Mouse (Mus musculus) midbrain, postnatal 0 days (tissue): ENCODE measurements around the gene Sirt2. TPM values are rescaled to one million over a fixed set of nuclear protein-coding genes. Genes with fewer than 3 reads are reported as not detected.
A peak's percentile ranks its signal among the peaks of the same experiment; 100 is the strongest.

ENCODE experiments used
- ATAC-seq: fragments of 200-750 bp; cut with Nextera tagmentation; 2 replicates; pipeline ENCODE4 v1.8.0; 2017; ENCODE audit warnings: moderate number of reproducible peaks, mild to moderate bottlenecking, moderate TSS enrichment, moderate library complexity; ENCODE audit not compliant: low FRiP score
- DNase-seq: peaks from one replicate; pipeline ENCODE4 v3.0.0-alpha.2; 2015; ENCODE audit warnings: low spot score
- H3K27ac ChIP-seq: fragments of 300-500 bp; sonication (generic); 2 replicates; pipeline ENCODE4 v1.5.1; 2014; ENCODE audit warnings: low read depth, mild to moderate bottlenecking, low read length, mixed read lengths
- H3K27me3 ChIP-seq: fragments of 300-500 bp; sonication (generic); 2 replicates; pipeline ENCODE4 v1.6.1; 2014; ENCODE audit warnings: low read length, control low read depth, mixed read lengths; ENCODE audit not compliant: insufficient read depth
- H3K36me3 ChIP-seq: fragments of 300-500 bp; sonication (generic); 2 replicates; pipeline ENCODE4 v1.6.1; 2014; ENCODE audit warnings: low read length, control low read depth, mixed read lengths; ENCODE audit not compliant: insufficient read depth
- H3K4me1 ChIP-seq: fragments of 300-500 bp; sonication (generic); 2 replicates; pipeline ENCODE4 v1.6.1; 2014; ENCODE audit warnings: mild to moderate bottlenecking, control low read depth, antibody characterized with exemption, low read length, mixed read lengths; ENCODE audit not compliant: insufficient read depth
- H3K4me2 ChIP-seq: fragments of 300-500 bp; sonication (generic); 2 replicates; pipeline ENCODE4 v1.6.1; 2014; ENCODE audit warnings: low read depth, mild to moderate bottlenecking, low read length, mixed read lengths; ENCODE audit not compliant: poor library complexity, severe bottlenecking
- H3K4me3 ChIP-seq: fragments of 300-500 bp; sonication (generic); 2 replicates; pipeline ENCODE4 v1.5.1; 2014; ENCODE audit warnings: low read depth, mild to moderate bottlenecking, low read length, moderate library complexity
- H3K9ac ChIP-seq: fragments of 300-500 bp; sonication (generic); replicated peaks from 2 replicates; pipeline ENCODE4 v1.6.1; 2014; ENCODE audit warnings: mild to moderate bottlenecking, low read length, moderate library complexity, mixed read lengths; ENCODE audit not compliant: poor library complexity, severe bottlenecking
- H3K9me3 ChIP-seq: fragments of 300-500 bp; sonication (generic); 2 replicates; pipeline ENCODE4 v1.6.1; 2016; ENCODE audit warnings: low read length, control low read depth
- CTCF ChIP-seq: IDR thresholded peaks from 2 replicates; pipeline ENCODE4 v1.5.1; 2016; ENCODE audit warnings: antibody characterized with exemption, mild to moderate bottlenecking
- WGBS: fragments of 180-500 bp; shearing (Covaris S2); extraction: QIAGEN DNeasy Blood & Tissue Kit; methylation state at CpG from one replicate; pipeline ENCODE4 v1.1.7; 2014; 5-methylcytosine and 5-hydroxymethylcytosine counted together
- polyA plus RNA-seq: library from polyadenylated mRNA; unstranded; fragments of >200 nt; fragmentation: Nextera tagmentation; extraction: Ambion mirVana; gene quantifications from 2 replicates; pipeline ENCODE4 v1.2.1, GENCODE M21; 2015
- total RNA-seq: library from RNA; depleted of rRNA; stranded (reverse); fragments of >200 nt; gene quantifications from 2 replicates; pipeline ENCODE4 v1.2.3, GENCODE M21; 2014

Gene Sirt2
- total and polyA plus RNA-seq, 2 experiments from 2014 or later, result 85.9 to 111 TPM

DNA sequence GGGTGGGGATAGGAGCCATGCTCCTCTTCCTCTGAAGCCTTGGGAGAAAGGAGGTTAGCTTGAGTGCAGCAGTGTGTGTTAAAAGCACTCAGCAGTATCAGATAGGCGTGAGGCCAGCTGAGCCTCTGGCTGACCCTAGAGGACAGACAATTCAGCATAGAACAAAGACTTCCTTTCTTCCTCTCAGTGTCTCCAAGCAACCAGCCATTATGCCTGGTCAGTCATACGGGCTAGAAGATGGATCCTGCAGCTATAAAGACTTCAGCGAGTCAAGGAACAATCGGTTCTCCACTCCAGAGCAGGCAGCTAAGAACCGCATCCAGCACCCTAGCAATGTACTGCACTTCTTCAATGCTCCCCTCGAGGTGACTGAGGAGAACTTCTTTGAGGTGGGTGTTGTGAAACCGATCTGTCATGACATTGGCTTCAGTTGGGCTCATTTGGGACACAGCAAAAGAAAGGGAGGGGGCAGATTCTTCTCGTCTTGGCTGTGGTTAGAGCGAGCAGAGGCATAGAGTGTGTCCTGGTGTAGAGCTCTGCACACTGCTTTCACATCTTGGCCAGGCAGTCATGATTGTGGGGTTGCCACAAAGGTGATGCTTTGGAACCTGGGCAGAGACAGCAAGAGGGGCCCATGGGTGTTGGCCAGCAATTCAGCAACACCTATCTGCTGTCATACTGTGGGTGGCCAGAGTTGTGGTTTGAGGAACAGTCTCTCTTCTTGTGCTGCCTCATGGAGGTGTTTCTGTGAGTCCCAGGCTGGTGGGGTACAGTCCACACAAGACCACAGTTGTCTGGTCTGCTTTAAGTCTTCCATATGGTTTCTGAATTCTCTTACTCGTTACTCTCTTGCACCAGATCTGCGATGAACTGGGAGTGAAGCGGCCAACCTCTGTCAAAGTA lies 54.1 kb downstream of the Sirt2 start:
- no peak for ATAC-seq
- peak; percentile 51 for DNase-seq
- no peak for TF ChIP-seq CTCF
- H3K27ac ChIP-seq, result peak overlapping the region; percentile 26; the same call in 1 of the 2 replicates
- WGBS, result 40% methylated on average over 12 of the region's 12 CpGs
- H3K9ac ChIP-seq, result no peak overlapping the region
- no peak overlapping the region for H3K4me2 ChIP-seq
- no peaks in the 10 kb centered on the region for H3K27me3 ChIP-seq
- no peak overlapping the region for H3K4me3 ChIP-seq
- H3K4me1 ChIP-seq, result 0 out of 2 replicates have a peak, but pooled peaks cover under 1% of the 10 kb centered on the region
- H3K9me3 ChIP-seq, result no peaks in the 10 kb centered on the region
- peaks cover 55% of the 10 kb centered on the region for H3K36me3 ChIP-seq

DNA sequence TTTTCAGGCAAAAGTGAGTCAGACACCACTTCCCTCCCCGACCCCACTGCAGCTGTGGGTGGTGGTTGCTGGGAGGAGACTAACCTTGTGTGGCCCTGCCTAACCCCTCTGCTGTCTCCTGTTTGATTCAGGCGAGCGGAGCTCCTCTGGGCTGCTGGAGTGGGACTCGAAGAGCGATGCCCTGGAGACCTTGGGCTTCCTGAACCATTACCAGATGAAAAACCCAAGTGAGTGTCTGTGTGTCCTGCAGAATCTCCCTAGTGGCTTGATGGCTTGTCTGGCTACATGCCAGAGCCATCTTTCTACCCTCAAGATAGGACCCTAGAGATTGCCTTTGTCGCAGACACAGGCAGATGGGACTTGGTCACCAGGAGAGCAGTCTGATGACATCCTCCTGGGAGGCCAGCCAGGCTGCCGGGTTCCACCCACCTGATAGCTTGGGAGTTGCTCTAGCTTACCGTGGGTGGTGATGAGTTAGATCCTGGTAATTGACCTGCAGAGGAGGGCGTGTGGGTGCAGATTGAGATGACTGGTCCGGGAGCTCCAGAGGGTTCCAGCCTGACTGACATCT lies 54.8 kb downstream of the Sirt2 start:
- Histone ChIP-seq H3K27me3 (no peaks in the 10 kb centered on the region), H3K27ac (no peak overlapping the region), H3K4me1 (peaks cover 6% of the 10 kb centered on the region; the same call in 1 of the 2 replicates), H3K4me2 (no peak overlapping the region), H3K9me3 (no peaks in the 10 kb centered on the region), H3K9ac (no peak overlapping the region), H3K4me3 (no peak overlapping the region), H3K36me3 (peaks cover 48% of the 10 kb centered on the region)
- no peak for TF ChIP-seq CTCF
- no peak for ATAC-seq
- no peak for DNase-seq
- WGBS, result 62% methylated on average over 10 of the region's 10 CpGs

- no peaks in the 10 kb centered on the region for H3K9me3 ChIP-seq
- 52% methylated on average over 1 of the region's 1 CpGs for whole genome bisulfite sequencing
- no peak overlapping the region for H3K4me3 ChIP-seq
- H3K36me3 ChIP-seq, result peaks cover 38% of the 10 kb centered on the region
- no peak overlapping the region for H3K27ac ChIP-seq
- no peak overlapping the region for H3K4me2 ChIP-seq
- no peaks in the 10 kb centered on the region for H3K27me3 ChIP-seq
- no peak for ATAC-seq
- H3K4me1 ChIP-seq, result peaks cover 6% of the 10 kb centered on the region; the same call in 1 of the 2 replicates
- no peak overlapping the region for H3K9ac ChIP-seq
- TF ChIP-seq CTCF, result no peak
- no peak for DNase-seq
Observed at GRCm38 (mm10) chr7:28822556-28822955, 56.0 kb downstream of the Sirt2 start.

DNA sequence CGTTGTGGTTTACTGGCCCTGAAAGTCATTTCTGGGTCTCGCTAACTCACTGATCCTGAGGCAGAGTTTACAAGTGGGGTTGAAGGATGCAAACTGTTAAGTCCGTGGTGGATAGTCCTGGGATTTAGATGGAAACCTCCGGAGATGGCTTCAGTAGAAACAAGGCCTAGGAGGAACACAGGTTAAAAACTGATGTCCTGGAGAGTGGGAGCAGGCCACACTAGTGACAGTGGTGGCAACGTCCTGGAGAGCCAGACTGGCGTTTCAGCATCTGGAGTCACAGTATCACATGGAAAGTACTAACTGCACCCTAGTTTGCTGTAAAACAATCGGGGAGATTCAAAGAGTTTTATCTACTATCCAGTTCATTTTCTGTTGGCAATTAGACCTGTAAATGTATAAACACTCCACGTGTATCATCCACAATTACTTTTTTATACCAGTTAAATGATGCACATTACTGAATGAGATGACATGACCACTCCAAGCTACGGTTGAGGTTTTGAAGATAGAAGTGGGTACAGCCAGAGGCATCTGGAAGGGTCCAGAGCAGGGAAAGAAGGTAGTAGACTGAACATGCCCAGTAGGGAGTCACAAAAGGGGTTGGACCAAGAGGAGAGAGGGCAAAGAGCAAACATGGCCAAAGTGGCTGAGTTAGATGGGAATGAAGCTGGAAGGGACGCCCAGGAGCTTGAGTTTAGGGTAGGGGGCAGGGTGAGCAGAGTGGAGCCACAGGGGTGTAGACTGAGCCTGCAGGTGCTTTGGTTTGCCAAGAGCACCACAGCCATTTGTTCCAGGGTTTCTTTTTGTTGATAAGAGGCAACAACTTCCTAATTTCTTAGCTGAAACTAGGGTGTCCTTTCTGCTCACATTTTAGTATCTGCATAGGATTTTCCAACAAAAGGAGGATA lies 56.7 kb downstream of the Sirt2 start:
- Histone ChIP-seq H3K4me1 (peaks cover 6% of the 10 kb centered on the region; the same call in 1 of the 2 replicates), H3K9ac (0 out of 2 replicates have a peak overlapping the region, but pooled peaks have one; percentile 13), H3K27me3 (no peaks in the 10 kb centered on the region), H3K27ac (no peak overlapping the region), H3K36me3 (peaks cover 31% of the 10 kb centered on the region), H3K9me3 (no peaks in the 10 kb centered on the region), H3K4me2 (no peak overlapping the region), H3K4me3 (no peak overlapping the region)
- ATAC-seq (no peak), DNase-seq (no peak)
- WGBS, result 56% methylated on average over 10 of the region's 10 CpGs
- TF ChIP-seq CTCF, result no peak

DNA sequence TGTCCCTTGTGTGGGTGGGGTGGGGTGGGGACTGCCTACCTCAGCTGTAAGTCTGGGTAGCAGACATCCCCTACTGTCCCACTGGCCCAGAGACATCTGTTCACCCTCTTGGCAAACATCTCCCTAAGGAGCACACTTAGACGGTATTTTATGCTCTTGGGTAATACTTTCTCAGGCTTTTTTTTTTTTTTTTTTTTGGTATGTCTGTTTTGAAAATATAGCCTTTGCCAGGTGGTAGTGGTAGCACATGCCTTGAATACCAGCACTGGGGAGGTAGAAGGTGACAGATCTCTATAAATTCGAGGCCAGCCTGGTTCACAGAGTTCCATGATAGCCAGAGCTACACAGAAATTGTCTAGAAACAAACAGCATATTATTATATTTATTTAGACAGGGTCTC lies 57.4 kb downstream of the Sirt2 start:
- peaks cover 6% of the 10 kb centered on the region; the same call in 1 of the 2 replicates for H3K4me1 ChIP-seq
- no peaks in the 10 kb centered on the region for H3K27me3 ChIP-seq
- no peaks in the 10 kb centered on the region for H3K9me3 ChIP-seq
- 61% methylated on average over 2 of the region's 2 CpGs for WGBS
- TF ChIP-seq CTCF, result no peak
- H3K4me3 ChIP-seq, result no peak overlapping the region
- peaks cover 28% of the 10 kb centered on the region for H3K36me3 ChIP-seq
- no peak overlapping the region for H3K9ac ChIP-seq
- H3K27ac ChIP-seq, result no peak overlapping the region
- no peak overlapping the region for H3K4me2 ChIP-seq
- DNase-seq (no peak), ATAC-seq (no peak)
